In the genomic region with DNA sequence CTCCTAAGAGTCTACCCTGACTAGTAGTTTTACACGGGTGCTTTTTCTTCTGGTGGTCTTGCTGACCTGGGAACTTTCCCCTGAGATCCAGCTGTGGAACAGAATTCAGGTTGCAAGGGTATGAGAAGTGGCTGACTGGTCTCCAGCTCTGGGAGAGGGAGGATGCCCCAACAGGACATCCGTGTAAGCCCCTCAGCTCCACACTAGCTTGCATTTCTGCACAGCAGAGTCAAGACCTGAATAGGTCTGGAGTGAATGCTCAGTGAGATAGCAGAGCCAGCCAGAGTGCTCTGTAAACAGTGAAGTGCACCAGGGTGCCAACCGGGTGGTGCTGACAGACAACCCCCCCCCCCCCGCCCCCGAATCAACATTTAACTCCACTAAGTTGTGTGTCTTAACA, we compare ENCODE assay signal across 19 mouse cellular contexts. TPM values are rescaled to one million over a fixed set of nuclear protein-coding genes. Genes with fewer than 3 reads are reported as not detected.
DNase-seq lines count a peak whose midpoint lies in the region; ATAC-seq and TF ChIP-seq lines count a peak whose summit lies in the region.
"Had no signal": no experiment of that assay in that cellular context is flagged by ENCODE, and none has a peak within 500 bp of the region (broad histone marks: within the 10 kb centered on the region; RNA-seq: fewer than 3 reads in every experiment).

No protein-coding gene starts in this region.

- H3K79me2 ChIP-seq in heart, adult 2 months (replicated peaks; ENCODE audit: control insufficient read depth, insufficient read depth, low read length): no peaks in the 10 kb centered on the region

- WGBS in heart, adult 2 months: 47% methylated on average over 5 of the region's 5 CpGs
- WGBS in hindbrain, embryonic 10.5 days: 46% methylated on average over 5 of the region's 5 CpGs
- 50% methylated on average over 5 of the region's 5 CpGs for WGBS in hindbrain, embryonic 12.5 days
- WGBS in heart, postnatal 0 days: 25% methylated on average over 5 of the region's 5 CpGs
- 30% methylated on average over 5 of the region's 5 CpGs for WGBS in liver, embryonic 16.5 days (ENCODE audit: insufficient replicate concordance)

- peaks cover 1% of the 10 kb centered on the region for H3K4me1 ChIP-seq in heart, adult 2 months (ENCODE audit: control insufficient read depth, insufficient read depth, low read length)
- 0 out of 2 replicates have a peak, but pooled peaks cover 7% of the 10 kb centered on the region for H3K4me1 ChIP-seq in hindbrain, embryonic 10.5 days (replicated peaks)
- peaks cover 4% of the 10 kb centered on the region; the same call in 1 of the 2 replicates for H3K4me1 ChIP-seq in hindbrain, embryonic 12.5 days
- H3K4me1 ChIP-seq in heart, postnatal 0 days (ENCODE audit: control insufficient read depth, insufficient read depth): peaks cover 16% of the 10 kb centered on the region
- H3K4me1 ChIP-seq in liver, embryonic 16.5 days (ENCODE audit: control insufficient read depth, low read depth, low read length): peaks cover 3% of the 10 kb centered on the region; the same call in 1 of the 2 replicates
- H3K4me1 ChIP-seq: forebrain, embryonic 13.5 days had no signal

- H3K27ac ChIP-seq in heart, adult 2 months: peak overlapping the region; percentile 55
- 0 out of 2 replicates have a peak overlapping the region, but pooled peaks have one; percentile 1 for H3K27ac ChIP-seq in hindbrain, embryonic 10.5 days
- H3K27ac ChIP-seq in hindbrain, embryonic 12.5 days: no peak overlapping the region
- peak overlapping the region; percentile 90 for H3K27ac ChIP-seq in heart, postnatal 0 days (ENCODE audit: low read depth)
- H3K27ac ChIP-seq in liver, embryonic 16.5 days (ENCODE audit: low read length): no peak overlapping the region
- H3K27ac ChIP-seq: forebrain, embryonic 13.5 days; hindbrain, embryonic 13.5 days; limb, embryonic 10.5 days; midbrain, embryonic 13.5 days; stomach, embryonic 15.5 days had no signal

- no peak for TF ChIP-seq CTCF in heart, adult 2 months (IDR thresholded peaks at IDR 0.05)
- TF ChIP-seq CTCF in heart, postnatal 0 days (IDR thresholded peaks at IDR 0.05; ENCODE audit: low read depth): no peak

- no peak for TF ChIP-seq EP300 in heart, adult 2 months (IDR thresholded peaks at IDR 0.05; ENCODE audit: insufficient read depth, low read depth, low read length)
- TF ChIP-seq EP300 in heart, postnatal 0 days (IDR thresholded peaks at IDR 0.05; ENCODE audit: low read depth): no peak

- H3K9ac ChIP-seq in heart, adult 2 months (ENCODE audit: low read depth, low read length): no peak overlapping the region
- no peak overlapping the region for H3K9ac ChIP-seq in hindbrain, embryonic 12.5 days
- H3K9ac ChIP-seq in heart, postnatal 0 days (replicated peaks; ENCODE audit: low read depth, low read length): no peak overlapping the region
- H3K9ac ChIP-seq in liver, embryonic 16.5 days (ENCODE audit: low read depth, low read length): no peak overlapping the region
- H3K9ac ChIP-seq: forebrain, embryonic 13.5 days; hindbrain, embryonic 13.5 days; lung, embryonic 14.5 days; midbrain, embryonic 13.5 days; stomach, embryonic 15.5 days had no signal

- H3K4me3 ChIP-seq in heart, adult 2 months: no peak overlapping the region
- no peak overlapping the region for H3K4me3 ChIP-seq in hindbrain, embryonic 10.5 days
- no peak overlapping the region for H3K4me3 ChIP-seq in hindbrain, embryonic 12.5 days
- no peak overlapping the region for H3K4me3 ChIP-seq in heart, postnatal 0 days (ENCODE audit: low read depth, low read length)
- H3K4me3 ChIP-seq in liver, embryonic 16.5 days (ENCODE audit: low read depth, low read length): no peak overlapping the region
- H3K4me3 ChIP-seq: forebrain, embryonic 13.5 days; hindbrain, embryonic 13.5 days; limb, embryonic 10.5 days; midbrain, embryonic 13.5 days; stomach, embryonic 15.5 days had no signal

- H3K9me3 ChIP-seq in hindbrain, embryonic 10.5 days: no peaks in the 10 kb centered on the region
- no peaks in the 10 kb centered on the region for H3K9me3 ChIP-seq in hindbrain, embryonic 12.5 days (replicated peaks)
- H3K9me3 ChIP-seq in heart, postnatal 0 days (replicated peaks; ENCODE audit: control insufficient read depth, low read length): no peaks in the 10 kb centered on the region
- H3K9me3 ChIP-seq in liver, embryonic 16.5 days (replicated peaks; ENCODE audit: control insufficient read depth, low read length): no peaks in the 10 kb centered on the region
- H3K9me3 ChIP-seq: forebrain, embryonic 13.5 days; G1E; hindbrain, embryonic 13.5 days; limb, embryonic 10.5 days; midbrain, embryonic 13.5 days; stomach, embryonic 15.5 days had no signal

- no peaks in the 10 kb centered on the region for H3K36me3 ChIP-seq in heart, adult 2 months (ENCODE audit: control insufficient read depth, insufficient read depth, low read length)
- H3K36me3 ChIP-seq in hindbrain, embryonic 10.5 days: no peaks in the 10 kb centered on the region
- H3K36me3 ChIP-seq in hindbrain, embryonic 12.5 days: no peaks in the 10 kb centered on the region
- no peaks in the 10 kb centered on the region for H3K36me3 ChIP-seq in heart, postnatal 0 days (replicated peaks; ENCODE audit: control insufficient read depth, insufficient read depth, low read length)
- no peaks in the 10 kb centered on the region for H3K36me3 ChIP-seq in liver, embryonic 16.5 days (ENCODE audit: control insufficient read depth, insufficient read depth)
- H3K36me3 ChIP-seq: G1E; hindbrain, embryonic 13.5 days; limb, embryonic 10.5 days; midbrain, embryonic 13.5 days; stomach, embryonic 15.5 days had no signal

- TF ChIP-seq POLR2A in heart, adult 2 months (IDR thresholded peaks at IDR 0.05; ENCODE audit: insufficient read depth, low read depth, low read length): no peak

- no peak for ATAC-seq in hindbrain, embryonic 12.5 days (ENCODE audit: low FRiP score)
- no peak for ATAC-seq in heart, postnatal 0 days (ENCODE audit: insufficient read depth, low read depth)
- ATAC-seq in liver, embryonic 16.5 days (ENCODE audit: low read depth): peak; percentile 61
- ATAC-seq: activated CD4-positive, CD25-positive, alpha-beta regulatory T cell, adult 4 months; forebrain, embryonic 13.5 days; inflammation-experienced regulatory T-cells, adult 6 months; midbrain, embryonic 13.5 days had no signal

- H3K4me2 ChIP-seq in hindbrain, embryonic 12.5 days (replicated peaks): no peak overlapping the region
- H3K4me2 ChIP-seq in heart, postnatal 0 days (ENCODE audit: low read depth, low read length): peak overlapping the region; percentile 23
- H3K4me2 ChIP-seq in liver, embryonic 16.5 days (ENCODE audit: low read depth, low read length): no peak overlapping the region
- H3K4me2 ChIP-seq: forebrain, embryonic 13.5 days; hindbrain, embryonic 13.5 days; lung, embryonic 14.5 days; midbrain, embryonic 13.5 days; stomach, embryonic 15.5 days had no signal

- intact Hi-C loops in heart, adult 2 months (cut with DNase I): loop anchor here (5.0 to 10.0 kb wide), 2 partner anchors 129 to 227 kb away; no protein-coding TSS in a partner anchor

- no peaks in the 10 kb centered on the region for H3K27me3 ChIP-seq in heart, adult 2 months (ENCODE audit: control insufficient read depth, insufficient read depth, low read length)
- H3K27me3 ChIP-seq in hindbrain, embryonic 10.5 days (ENCODE audit: insufficient read depth, poor library complexity, severe bottlenecking): no peaks in the 10 kb centered on the region
- no peaks in the 10 kb centered on the region for H3K27me3 ChIP-seq in hindbrain, embryonic 12.5 days
- no peaks in the 10 kb centered on the region for H3K27me3 ChIP-seq in heart, postnatal 0 days (ENCODE audit: control insufficient read depth, insufficient read depth, low read length)
- H3K27me3 ChIP-seq in liver, embryonic 16.5 days (ENCODE audit: control insufficient read depth, insufficient read depth, low read depth, low read length): no peaks in the 10 kb centered on the region
- H3K27me3 ChIP-seq: forebrain, embryonic 13.5 days; hindbrain, embryonic 13.5 days; midbrain, embryonic 13.5 days; stomach, embryonic 15.5 days had no signal

- no peak for DNase-seq in heart, adult 2 months
- no peak for DNase-seq in heart, adult 18-20 months
- DNase-seq in hindbrain, embryonic 10.5 days (ENCODE audit: low spot score): no peak
- no peak for DNase-seq in heart, postnatal 0 days (ENCODE audit: low spot score)
- no peak for DNase-seq in ovary, postnatal 10 days (ENCODE audit: low spot score)
- no peak for DNase-seq in frontal cortex, postnatal 36 days (ENCODE audit: low spot score in 2 of 2)
- DNase-seq: cerebellum, adult 9-11 months; right cerebral cortex, postnatal 25 days had no signal

RNA-seq across cellular contexts. Expression of a gene that starts 44.4 kb away (rescaled TPM):
- total RNA-seq in heart, adult 2 months (2021): 1 to 10 TPM; 3.5 to 3.7 TPM
- 1.7 and 4.7 TPM in 2 replicates for polyA plus RNA-seq in heart, adult 2 months (2012; rRNA removed)
- 1 to 10 TPM; 3.6 to 4.0 TPM for total RNA-seq in heart, adult 18-20 months (2021)
- polyA plus RNA-seq in hindbrain, embryonic 10.5 days (2016; fragmentation: Nextera tagmentation; extraction: Ambion mirVana): 1.8 and 2.0 TPM in 2 replicates
- polyA plus RNA-seq in hindbrain, embryonic 12.5 days (2016; fragmentation: Nextera tagmentation; extraction: Ambion mirVana): 3.8 and 4.0 TPM in 2 replicates
- total RNA-seq in heart, postnatal 0 days (2014; rRNA removed; ENCODE audit: low replicate concordance): 2.0 and 2.8 TPM in 2 replicates
- 0.99 and 1.4 TPM in 2 replicates for polyA plus RNA-seq in heart, postnatal 0 days (2015; fragmentation: Nextera tagmentation; extraction: Ambion mirVana)
- 2.4 and 2.5 TPM in 2 replicates for polyA plus RNA-seq in liver, embryonic 16.5 days (2015; fragmentation: Nextera tagmentation; extraction: Ambion mirVana)
- polyA plus RNA-seq: G1E had no signal

Comparison
In these comparisons a context has a peak if more than half of its experiments do, and no peak if none do; other contexts are left out.
1. H3K27ac ChIP-seq: peak in heart, adult 2 months (single experiment), hindbrain, embryonic 10.5 days (single experiment) and heart, postnatal 0 days (single experiment); none in hindbrain, embryonic 12.5 days (single experiment) and liver, embryonic 16.5 days (single experiment).